Mouse (Mus musculus): Measurements from ENCODE around the gene Dchs1. TPM values are rescaled to one million over a fixed set of nuclear protein-coding genes. Genes with fewer than 3 reads are reported as not detected.
A peak's percentile ranks its signal among the peaks of the same experiment; 100 is the strongest.

Dchs1 gene
- polyA plus RNA-seq, 1 experiment: 6.7 TPM

DNA sequence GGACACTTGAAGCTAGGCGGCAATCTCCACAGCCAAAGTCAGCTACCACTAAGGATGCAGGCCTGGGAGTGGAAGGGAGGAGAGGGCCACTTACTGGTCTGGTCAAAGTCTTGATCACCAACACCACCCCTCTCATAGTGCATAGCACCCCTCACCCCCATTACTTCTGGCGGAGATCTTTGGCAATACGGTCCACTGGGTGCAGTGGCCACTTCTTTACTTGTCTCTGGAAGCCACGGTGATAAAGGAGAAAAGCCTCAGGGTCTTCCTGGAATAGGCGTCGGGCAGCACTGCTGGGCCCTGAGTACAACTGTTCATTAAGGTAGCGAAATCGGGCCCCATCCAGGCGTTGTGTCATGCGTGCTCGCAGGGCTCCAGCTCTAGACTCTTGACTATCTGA, 53.6 kb downstream of the Dchs1 start:
- peaks cover 2% of the 10 kb centered on the region; the same call in 1 of the 2 replicates for H3K4me1 ChIP-seq (ENCODE audit: control insufficient read depth, insufficient read depth, insufficient read length)
- peaks cover 22% of the 10 kb centered on the region for H3K36me3 ChIP-seq (ENCODE audit: control insufficient read depth, insufficient read depth, low read length)
- no peak for DNase-seq (ENCODE audit: low read depth in 1 of 2, low spot score in 2 of 2)
- WGBS: 93% methylated on average over 11 of the region's 11 CpGs
- TF ChIP-seq CTCF (IDR thresholded peaks at IDR 0.05; ENCODE audit: extremely low read depth, insufficient read depth, insufficient read length, insufficient replicate concordance) (no peak), POLR2A (IDR thresholded peaks at IDR 0.05; ENCODE audit: low read depth, low read length) (no peak)
- no peaks in the 10 kb centered on the region for H3K27me3 ChIP-seq (ENCODE audit: control insufficient read depth, insufficient read depth, low read length)
- no peak overlapping the region for H3K4me3 ChIP-seq (ENCODE audit: extremely low read depth, insufficient read depth, insufficient read length)
- no peak overlapping the region for H3K27ac ChIP-seq (ENCODE audit: insufficient read depth, low read length)

DNA sequence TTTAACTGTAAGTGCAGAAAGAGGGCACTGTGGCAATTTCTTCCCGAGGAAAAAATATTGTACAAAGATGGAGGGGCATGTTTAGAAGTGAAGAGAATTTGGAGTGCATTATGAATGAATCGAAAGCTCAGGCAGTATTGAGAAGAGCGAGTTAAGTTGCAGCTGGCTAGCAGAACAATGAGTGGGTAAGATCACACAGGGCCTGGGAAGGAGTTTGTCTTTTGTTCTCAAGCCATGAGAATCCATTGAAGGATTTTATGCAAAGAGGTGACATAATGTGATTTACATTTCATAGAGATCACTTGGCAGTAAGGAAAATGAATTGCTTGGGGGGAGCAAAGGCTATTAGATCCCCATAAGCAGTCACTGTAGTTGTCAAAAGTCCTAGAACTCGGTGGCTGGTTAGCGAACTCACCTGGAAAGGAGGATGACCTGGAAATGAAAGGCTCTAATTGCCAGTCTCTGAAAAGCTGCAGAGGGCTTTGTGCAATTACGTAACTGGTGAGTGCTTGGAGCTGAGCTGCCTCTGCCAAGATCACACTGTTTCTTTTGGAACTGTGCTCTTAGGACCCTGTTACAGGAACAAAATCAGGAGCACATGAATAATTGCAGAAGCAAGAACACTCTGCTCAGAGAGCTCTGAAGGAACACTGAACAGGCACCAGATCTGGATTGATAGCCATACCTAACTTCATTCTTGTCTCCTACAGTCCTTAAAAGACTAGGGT, 58.6 kb downstream of the Dchs1 start:
- Histone ChIP-seq H3K4me1 (ENCODE audit: control insufficient read depth, insufficient read depth, insufficient read length) (no peaks in the 10 kb centered on the region), H3K27me3 (ENCODE audit: control insufficient read depth, insufficient read depth, low read length) (no peaks in the 10 kb centered on the region), H3K36me3 (ENCODE audit: control insufficient read depth, insufficient read depth, low read length) (peaks cover 20% of the 10 kb centered on the region), H3K4me3 (ENCODE audit: extremely low read depth, insufficient read depth, insufficient read length) (no peak overlapping the region), H3K27ac (ENCODE audit: insufficient read depth, low read length) (no peak overlapping the region)
- DNase-seq (ENCODE audit: low read depth in 1 of 2, low spot score in 2 of 2): no peak
- TF ChIP-seq POLR2A (IDR thresholded peaks at IDR 0.05; ENCODE audit: low read depth, low read length): no peak
- TF ChIP-seq CTCF (IDR thresholded peaks at IDR 0.05; ENCODE audit: extremely low read depth, insufficient read depth, insufficient read length, insufficient replicate concordance): no peak
- 69% methylated on average over 6 of the region's 6 CpGs for WGBS

DNA sequence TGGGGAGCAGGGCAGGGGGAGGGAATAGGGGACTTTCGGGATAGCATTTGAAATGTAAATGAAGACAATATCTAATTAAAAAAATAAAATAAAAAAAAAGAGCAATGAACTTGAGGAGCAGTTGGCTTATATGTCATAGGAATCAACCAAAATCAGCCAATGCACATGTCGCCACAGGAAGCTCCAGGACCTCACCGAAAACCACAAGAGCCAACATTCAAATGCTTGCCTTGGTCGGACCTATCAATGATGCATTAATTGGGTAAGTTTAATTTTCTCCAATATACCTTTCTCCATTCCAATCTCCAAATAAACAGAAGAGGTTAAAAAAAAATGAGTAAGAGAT, 60.5 kb downstream of the Dchs1 start:
- WGBS: 68% methylated on average over 4 of the region's 4 CpGs
- H3K36me3 ChIP-seq (ENCODE audit: control insufficient read depth, insufficient read depth, low read length): peaks cover 7% of the 10 kb centered on the region
- no peak overlapping the region for H3K4me3 ChIP-seq (ENCODE audit: extremely low read depth, insufficient read depth, insufficient read length)
- DNase-seq (ENCODE audit: low read depth in 1 of 2, low spot score in 2 of 2): no peak
- H3K27me3 ChIP-seq (ENCODE audit: control insufficient read depth, insufficient read depth, low read length): no peaks in the 10 kb centered on the region
- TF ChIP-seq CTCF (IDR thresholded peaks at IDR 0.05; ENCODE audit: extremely low read depth, insufficient read depth, insufficient read length, insufficient replicate concordance): no peak
- TF ChIP-seq POLR2A (IDR thresholded peaks at IDR 0.05; ENCODE audit: low read depth, low read length): no peak
- no peak overlapping the region for H3K27ac ChIP-seq (ENCODE audit: insufficient read depth, low read length)
- H3K4me1 ChIP-seq (ENCODE audit: control insufficient read depth, insufficient read depth, insufficient read length): no peaks in the 10 kb centered on the region

DNA sequence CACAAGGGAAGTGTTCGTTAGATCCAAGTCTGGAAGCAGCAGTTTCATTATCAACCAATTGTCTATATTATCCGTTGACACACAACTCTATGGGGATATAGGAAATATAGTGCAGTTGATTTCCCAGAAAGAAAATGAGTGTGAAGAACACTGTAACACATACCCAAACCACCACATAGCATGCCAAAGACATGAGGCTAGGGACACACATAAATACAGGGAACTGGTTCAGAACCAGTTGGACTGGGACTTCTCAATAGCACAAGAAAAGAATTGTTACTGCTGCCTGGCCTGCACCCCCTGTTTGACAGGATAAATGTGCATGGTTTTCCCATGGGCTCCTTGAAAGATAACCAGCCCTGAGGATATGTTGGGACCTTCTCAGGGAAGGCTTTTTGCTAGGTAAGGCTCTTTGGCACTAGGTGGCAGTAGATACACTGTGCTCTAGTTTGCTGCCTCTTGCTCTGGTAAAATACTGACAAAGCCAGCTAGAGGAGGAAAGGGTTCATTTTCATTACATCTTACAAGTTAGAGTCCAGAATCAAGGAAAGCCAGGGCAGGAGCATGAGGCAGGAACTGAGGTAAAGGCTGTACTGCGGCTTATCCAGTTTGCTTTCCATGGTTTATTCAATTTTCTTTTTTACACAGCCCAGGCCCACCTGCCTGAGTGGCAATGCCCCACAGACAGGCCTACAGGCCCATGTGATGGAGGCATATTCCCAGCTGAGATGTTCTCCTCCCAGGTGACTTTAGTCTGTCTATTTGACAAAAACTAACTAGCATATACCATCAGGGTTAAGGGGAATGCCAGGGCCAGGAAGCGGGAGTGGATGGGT, 61.1 kb downstream of the Dchs1 start:
- Histone ChIP-seq H3K4me3 (ENCODE audit: extremely low read depth, insufficient read depth, insufficient read length) (no peak overlapping the region), H3K36me3 (ENCODE audit: control insufficient read depth, insufficient read depth, low read length) (peaks cover 4% of the 10 kb centered on the region), H3K27ac (ENCODE audit: insufficient read depth, low read length) (no peak overlapping the region), H3K4me1 (ENCODE audit: control insufficient read depth, insufficient read depth, insufficient read length) (no peaks in the 10 kb centered on the region), H3K27me3 (ENCODE audit: control insufficient read depth, insufficient read depth, low read length) (no peaks in the 10 kb centered on the region)
- DNase-seq (ENCODE audit: low read depth in 1 of 2, low spot score in 2 of 2): peak; percentile 33 to 43
- 84% methylated on average over 4 of the region's 4 CpGs for WGBS
- TF ChIP-seq POLR2A (IDR thresholded peaks at IDR 0.05; ENCODE audit: low read depth, low read length): no peak
- TF ChIP-seq CTCF (IDR thresholded peaks at IDR 0.05; ENCODE audit: extremely low read depth, insufficient read depth, insufficient read length, insufficient replicate concordance): peak; percentile 59; the same call in 1 of the 2 replicates

DNA sequence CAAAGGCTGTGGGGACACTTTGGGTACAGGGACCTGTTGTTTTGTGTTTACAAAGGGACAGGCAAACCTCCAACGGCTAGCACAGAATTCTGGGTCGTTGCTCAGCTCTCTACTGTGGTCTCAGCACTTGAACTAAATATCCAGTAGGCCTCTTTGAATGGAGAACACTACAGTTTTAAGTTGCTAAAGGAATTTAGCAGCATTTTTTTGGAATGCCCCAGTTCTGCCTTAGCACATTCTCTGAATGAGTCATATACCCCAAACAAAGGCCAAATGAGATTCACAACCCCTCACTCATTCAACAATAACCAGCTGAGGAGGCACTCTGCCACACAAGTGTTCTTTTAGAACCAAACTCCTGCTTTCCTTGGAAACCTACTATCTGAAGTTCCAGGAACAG, 65.5 kb downstream of the Dchs1 start:
- Histone ChIP-seq H3K4me1 (ENCODE audit: control insufficient read depth, insufficient read depth, insufficient read length) (no peaks in the 10 kb centered on the region), H3K27me3 (ENCODE audit: control insufficient read depth, insufficient read depth, low read length) (no peaks in the 10 kb centered on the region), H3K27ac (ENCODE audit: insufficient read depth, low read length) (no peak overlapping the region), H3K36me3 (ENCODE audit: control insufficient read depth, insufficient read depth, low read length) (no peaks in the 10 kb centered on the region), H3K4me3 (ENCODE audit: extremely low read depth, insufficient read depth, insufficient read length) (no peak overlapping the region)
- WGBS: 77% methylated on average over 2 of the region's 2 CpGs
- TF ChIP-seq POLR2A (IDR thresholded peaks at IDR 0.05; ENCODE audit: low read depth, low read length) (no peak), CTCF (IDR thresholded peaks at IDR 0.05; ENCODE audit: extremely low read depth, insufficient read depth, insufficient read length, insufficient replicate concordance) (no peak)
- DNase-seq (ENCODE audit: low read depth in 1 of 2, low spot score in 2 of 2): no peak

DNA sequence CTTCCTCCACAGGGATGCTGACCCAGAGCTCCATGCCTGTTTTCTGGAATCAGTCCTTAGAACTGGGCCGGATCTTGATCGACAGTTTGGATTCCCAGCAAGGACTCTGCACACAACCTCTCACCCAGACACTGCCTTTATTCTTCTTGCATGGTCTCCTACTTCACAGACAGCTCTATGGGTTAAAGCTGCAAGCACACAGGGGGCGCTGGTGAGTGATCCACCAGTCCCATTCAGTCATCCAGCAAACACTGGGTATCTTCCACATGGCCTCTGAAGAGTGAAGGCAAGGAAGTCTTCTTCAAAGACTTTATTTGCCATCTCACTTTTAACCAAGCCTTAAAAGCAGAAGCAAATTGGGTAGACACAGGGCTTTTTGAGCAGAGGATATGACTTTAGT, 72.1 kb downstream of the Dchs1 start:
- no peaks in the 10 kb centered on the region for H3K4me1 ChIP-seq (ENCODE audit: control insufficient read depth, insufficient read depth, insufficient read length)
- no peak overlapping the region for H3K4me3 ChIP-seq (ENCODE audit: extremely low read depth, insufficient read depth, insufficient read length)
- no peaks in the 10 kb centered on the region for H3K27me3 ChIP-seq (ENCODE audit: control insufficient read depth, insufficient read depth, low read length)
- no peak overlapping the region for H3K27ac ChIP-seq (ENCODE audit: insufficient read depth, low read length)
- no peaks in the 10 kb centered on the region for H3K36me3 ChIP-seq (ENCODE audit: control insufficient read depth, insufficient read depth, low read length)
- no peak for DNase-seq (ENCODE audit: low read depth in 1 of 2, low spot score in 2 of 2)
- 62% methylated on average over 3 of the region's 3 CpGs for WGBS
- TF ChIP-seq POLR2A (IDR thresholded peaks at IDR 0.05; ENCODE audit: low read depth, low read length): no peak
- TF ChIP-seq CTCF (IDR thresholded peaks at IDR 0.05; ENCODE audit: extremely low read depth, insufficient read depth, insufficient read length, insufficient replicate concordance): no peak

DNA sequence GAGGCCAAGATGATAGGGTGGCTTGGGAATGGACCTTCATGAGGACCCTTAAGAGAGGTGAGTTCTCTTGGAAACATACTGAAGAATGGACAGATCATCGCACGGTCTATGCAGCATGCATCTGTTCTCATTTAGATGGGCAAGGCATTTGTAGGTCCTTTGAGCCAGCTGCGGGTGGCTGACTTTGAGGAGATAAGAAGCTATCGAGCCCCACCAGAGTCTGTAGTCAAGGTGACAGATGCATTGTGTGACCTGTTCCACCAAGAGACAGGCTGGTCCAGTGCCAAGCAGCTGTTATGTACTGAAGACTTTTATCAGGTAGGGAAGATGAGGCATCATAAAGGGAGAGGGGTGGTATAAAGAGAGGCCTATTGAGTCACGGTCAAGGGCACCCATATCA, 78.7 kb downstream of the Dchs1 start:
- no peaks in the 10 kb centered on the region for H3K27me3 ChIP-seq (ENCODE audit: control insufficient read depth, insufficient read depth, low read length)
- H3K27ac ChIP-seq (ENCODE audit: insufficient read depth, low read length): no peak overlapping the region
- H3K4me1 ChIP-seq (ENCODE audit: control insufficient read depth, insufficient read depth, insufficient read length): no peaks in the 10 kb centered on the region
- no peak for DNase-seq (ENCODE audit: low read depth in 1 of 2, low spot score in 2 of 2)
- no peak overlapping the region for H3K4me3 ChIP-seq (ENCODE audit: extremely low read depth, insufficient read depth, insufficient read length)
- H3K36me3 ChIP-seq (ENCODE audit: control insufficient read depth, insufficient read depth, low read length): no peaks in the 10 kb centered on the region
- TF ChIP-seq POLR2A (IDR thresholded peaks at IDR 0.05; ENCODE audit: low read depth, low read length) (no peak), CTCF (IDR thresholded peaks at IDR 0.05; ENCODE audit: extremely low read depth, insufficient read depth, insufficient read length, insufficient replicate concordance) (no peak)
- 86% methylated on average over 5 of the region's 5 CpGs for WGBS

Data from spleen, adult 2 months (tissue).